Mouse (Mus musculus): ENCODE results near the gene Peak1. TPM values are rescaled to one million over a fixed set of nuclear protein-coding genes. Genes with fewer than 3 reads are reported as not detected.

Gene Peak1
- polyA plus RNA-seq, 1 experiment from 2014 or later = 9.4 TPM

GRCm38 (mm10) chr9:56191498-56192455, 226.1 kb downstream of the Peak1 start:
- Histone ChIP-seq H3K4me1 (replicated peaks) (peaks cover 26% of the 10 kb centered on the region), H3K9me3 (no peaks in the 10 kb centered on the region), H3K36me3 (no peaks in the 10 kb centered on the region), H3K4me2 (no peak overlapping the region), H3K27ac (no peak overlapping the region), H3K4me3 (replicated peaks) (no peak overlapping the region), H3K9ac (replicated peaks) (0 out of 2 replicates have a peak overlapping the region, but pooled peaks have one; percentile 12), H3K27me3 (peaks cover 5% of the 10 kb centered on the region; the same call in 1 of the 2 replicates)
- WGBS = 46% methylated on average over 11 of the region's 11 CpGs
- ATAC-seq (ENCODE audit: insufficient number of reproducible peaks, insufficient read depth, low FRiP score, low TSS enrichment, low read depth) = no peak

GRCm38 (mm10) chr9:56180118-56180781, 237.6 kb downstream of the Peak1 start:
- H3K9me3 ChIP-seq = no peaks in the 10 kb centered on the region
- WGBS = 49% methylated on average over 8 of the region's 8 CpGs
- no peaks in the 10 kb centered on the region for H3K36me3 ChIP-seq
- H3K4me3 ChIP-seq (replicated peaks) = no peak overlapping the region
- no peaks in the 10 kb centered on the region for H3K4me1 ChIP-seq (replicated peaks)
- no peaks in the 10 kb centered on the region for H3K27me3 ChIP-seq
- no peak overlapping the region for H3K27ac ChIP-seq
- ATAC-seq (ENCODE audit: insufficient number of reproducible peaks, insufficient read depth, low FRiP score, low TSS enrichment, low read depth) = no peak
- H3K9ac ChIP-seq (replicated peaks) = no peak overlapping the region
- H3K4me2 ChIP-seq = no peak overlapping the region

GRCm38 (mm10) chr9:56179416-56180117, 238.3 kb downstream of the Peak1 start:
- H3K9ac ChIP-seq (replicated peaks) = no peak overlapping the region
- no peaks in the 10 kb centered on the region for H3K36me3 ChIP-seq
- H3K9me3 ChIP-seq = no peaks in the 10 kb centered on the region
- H3K27me3 ChIP-seq = no peaks in the 10 kb centered on the region
- no peak overlapping the region for H3K4me2 ChIP-seq
- WGBS = 77% methylated on average over 6 of the region's 6 CpGs
- no peak overlapping the region for H3K4me3 ChIP-seq (replicated peaks)
- H3K27ac ChIP-seq = no peak overlapping the region
- ATAC-seq (ENCODE audit: insufficient number of reproducible peaks, insufficient read depth, low FRiP score, low TSS enrichment, low read depth) = no peak
- H3K4me1 ChIP-seq (replicated peaks) = no peaks in the 10 kb centered on the region

GRCm38 (mm10) chr9:56177354-56177753, 240.5 kb downstream of the Peak1 start:
- Histone ChIP-seq H3K27ac (no peak overlapping the region), H3K9ac (replicated peaks) (no peak overlapping the region), H3K9me3 (no peaks in the 10 kb centered on the region), H3K4me2 (no peak overlapping the region), H3K27me3 (no peaks in the 10 kb centered on the region), H3K36me3 (no peaks in the 10 kb centered on the region), H3K4me3 (replicated peaks) (no peak overlapping the region), H3K4me1 (replicated peaks) (no peaks in the 10 kb centered on the region)
- no peak for ATAC-seq (ENCODE audit: insufficient number of reproducible peaks, insufficient read depth, low FRiP score, low TSS enrichment, low read depth)
- WGBS = 79% methylated on average over 4 of the region's 4 CpGs

- Histone ChIP-seq H3K4me2 (no peak overlapping the region), H3K9me3 (no peaks in the 10 kb centered on the region; the same call in 1 of the 2 replicates), H3K36me3 (no peaks in the 10 kb centered on the region), H3K27ac (no peak overlapping the region), H3K4me3 (replicated peaks) (no peak overlapping the region), H3K9ac (replicated peaks) (no peak overlapping the region), H3K27me3 (no peaks in the 10 kb centered on the region), H3K4me1 (replicated peaks) (no peaks in the 10 kb centered on the region)
- no peak for ATAC-seq (ENCODE audit: insufficient number of reproducible peaks, insufficient read depth, low FRiP score, low TSS enrichment, low read depth)
- 86% methylated on average over 3 of the region's 3 CpGs for WGBS
Measured at GRCm38 (mm10) chr9:56175316-56175715, 242.6 kb downstream of the Peak1 start.

GRCm38 (mm10) chr9:56167690-56168089, 250.2 kb downstream of the Peak1 start:
- Histone ChIP-seq H3K4me2 (no peak overlapping the region), H3K9me3 (no peaks in the 10 kb centered on the region; the same call in 1 of the 2 replicates), H3K36me3 (no peaks in the 10 kb centered on the region), H3K4me3 (replicated peaks) (no peak overlapping the region), H3K27ac (no peak overlapping the region), H3K27me3 (no peaks in the 10 kb centered on the region), H3K9ac (replicated peaks) (no peak overlapping the region), H3K4me1 (replicated peaks) (peaks cover 33% of the 10 kb centered on the region)
- 58% methylated on average over 6 of the region's 6 CpGs for WGBS
- ATAC-seq (ENCODE audit: insufficient number of reproducible peaks, insufficient read depth, low FRiP score, low TSS enrichment, low read depth) = no peak

- H3K9me3 ChIP-seq = no peaks in the 10 kb centered on the region; the same call in 1 of the 2 replicates
- no peaks in the 10 kb centered on the region for H3K27me3 ChIP-seq
- H3K4me3 ChIP-seq (replicated peaks) = no peak overlapping the region
- H3K4me2 ChIP-seq = 0 out of 2 replicates have a peak overlapping the region, but pooled peaks have one; percentile 28
- WGBS = 23% methylated on average over 5 of the region's 5 CpGs
- H3K9ac ChIP-seq (replicated peaks) = no peak overlapping the region
- H3K36me3 ChIP-seq = no peaks in the 10 kb centered on the region
- peak overlapping the region; percentile 83 for H3K27ac ChIP-seq
- peaks cover 40% of the 10 kb centered on the region for H3K4me1 ChIP-seq (replicated peaks)
- ATAC-seq (ENCODE audit: insufficient number of reproducible peaks, insufficient read depth, low FRiP score, low TSS enrichment, low read depth) = no peak
Measured at GRCm38 (mm10) chr9:56166161-56166560, 251.7 kb downstream of the Peak1 start.

- peak within 1 kb of the TSS; percentile 83 for H3K27ac ChIP-seq
- no peaks in the 10 kb centered on the region for H3K27me3 ChIP-seq
- WGBS = 88% methylated on average over 6 of the region's 6 CpGs
- no peak for ATAC-seq (ENCODE audit: insufficient number of reproducible peaks, insufficient read depth, low FRiP score, low TSS enrichment, low read depth)
- no peaks in the 10 kb centered on the region; the same call in 1 of the 2 replicates for H3K9me3 ChIP-seq
- H3K4me1 ChIP-seq (replicated peaks) = peaks cover 43% of the 10 kb centered on the region
- H3K4me2 ChIP-seq = peak within 1 kb of the TSS; percentile 28; the same call in 1 of the 2 replicates
- no peaks in the 10 kb centered on the region for H3K36me3 ChIP-seq
- H3K9ac ChIP-seq (replicated peaks) = no peak within 1 kb of the TSS
- H3K4me3 ChIP-seq (replicated peaks) = no peak within 1 kb of the TSS
Measured at GRCm38 (mm10) chr9:56165377-56165776, 252.5 kb downstream of the Peak1 start, which contains the start of gene Tspan3. TSS of gene Tspan3 (minus strand) at chr9:56165477.

- WGBS = under 1% methylated on average over 82 of the region's 82 CpGs
- peak overlapping the region; percentile 98 for H3K9ac ChIP-seq (replicated peaks)
- peak overlapping the region; percentile 96 for H3K27ac ChIP-seq
- H3K9me3 ChIP-seq = no peaks in the 10 kb centered on the region
- H3K4me2 ChIP-seq = peak overlapping the region; percentile 62
- H3K27me3 ChIP-seq = no peaks in the 10 kb centered on the region
- peak overlapping the region; percentile 98 for H3K4me3 ChIP-seq (replicated peaks)
- H3K4me1 ChIP-seq (replicated peaks) = peaks cover 33% of the 10 kb centered on the region
- no peaks in the 10 kb centered on the region for H3K36me3 ChIP-seq
- ATAC-seq (ENCODE audit: insufficient number of reproducible peaks, insufficient read depth, low FRiP score, low TSS enrichment, low read depth) = peak; percentile 93
Measured at GRCm38 (mm10) chr9:56160341-56161141, 257.3 kb downstream of the Peak1 start.

GRCm38 (mm10) chr9:56159456-56159855, 258.4 kb downstream of the Peak1 start:
- H3K36me3 ChIP-seq = no peaks in the 10 kb centered on the region
- H3K9me3 ChIP-seq = no peaks in the 10 kb centered on the region
- no peaks in the 10 kb centered on the region for H3K27me3 ChIP-seq
- ATAC-seq (ENCODE audit: insufficient number of reproducible peaks, insufficient read depth, low FRiP score, low TSS enrichment, low read depth) = no peak
- H3K27ac ChIP-seq = no peak overlapping the region
- peak overlapping the region; percentile 98; the same call in 1 of the 2 replicates for H3K9ac ChIP-seq (replicated peaks)
- H3K4me2 ChIP-seq = peak overlapping the region; percentile 62
- peaks cover 27% of the 10 kb centered on the region for H3K4me1 ChIP-seq (replicated peaks)
- WGBS = 5% methylated on average over 2 of the region's 2 CpGs
- H3K4me3 ChIP-seq (replicated peaks) = peak overlapping the region; percentile 98

All from limb, embryonic 12.5 days (tissue).